Mouse (Mus musculus): Measurements from ENCODE around the gene Wdr73. TPM values are rescaled to one million over a fixed set of nuclear protein-coding genes. Genes with fewer than 3 reads are reported as not detected.
"Not testable (repeated sequence)": the region's sequence is repeated elsewhere in the genome, so short reads cannot be mapped to it uniquely, and the experiment has no call there.

The Wdr73 gene
- 10 to 100 TPM in 1 of 2 experiments, 1 to 10 TPM in 1; 9.2 to 11.0 TPM for total RNA-seq (2021)

- peak; percentile 91 for DNase-seq
Observed at GRCm38 (mm10) chr7:80900944-80901501, at the start of gene Wdr73. Gene Wdr73, minus strand, starts transcription at chr7:80901269.

DNA sequence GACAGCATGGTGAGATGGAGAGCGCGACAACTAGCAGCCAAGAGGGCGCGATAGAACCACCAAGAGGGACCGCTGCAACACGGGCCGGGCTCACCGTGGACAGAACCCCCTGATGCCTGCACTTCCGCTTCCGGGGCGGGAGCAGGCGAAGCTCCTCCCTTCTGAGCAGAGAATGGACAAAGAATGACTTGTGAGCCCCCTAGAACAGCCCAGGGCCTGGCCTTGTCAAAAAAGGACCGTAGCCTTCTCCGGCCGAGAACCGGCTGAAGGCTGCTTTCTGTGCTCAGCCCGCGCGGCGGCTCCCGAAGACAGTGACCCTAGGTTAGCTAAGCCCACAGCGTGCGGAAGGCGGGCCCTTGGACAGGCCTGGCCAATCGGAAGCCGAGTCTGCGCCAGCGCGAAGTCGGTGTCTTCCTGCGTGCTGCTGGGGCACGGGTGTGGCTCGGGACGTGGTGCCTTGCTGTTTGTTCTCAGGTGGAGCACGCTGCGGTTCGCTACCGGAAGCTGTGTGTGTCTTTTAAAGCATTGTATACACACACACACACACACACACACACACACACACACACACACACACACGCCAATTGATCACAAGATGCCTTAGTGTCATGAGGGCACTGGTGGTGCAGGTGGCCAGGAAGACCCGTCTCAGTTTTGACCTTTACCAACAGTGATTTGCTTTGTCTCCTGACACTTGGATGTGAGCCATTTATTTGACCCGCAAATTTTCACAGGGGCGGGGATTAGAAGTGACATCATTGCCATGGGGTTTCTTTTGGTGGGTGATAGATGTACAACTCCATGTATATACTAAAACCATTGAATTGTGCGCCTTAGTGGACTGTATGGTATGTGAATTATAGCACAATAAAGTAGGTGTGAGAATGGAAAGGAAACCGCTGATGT lies 46.6 kb upstream of the Wdr73 start, which contains the start of gene Sec11a:
TSS of gene Sec11a (minus strand) at position 336 of the 906 bp plus-strand sequence.
- peak; percentile 94 for DNase-seq

DNA sequence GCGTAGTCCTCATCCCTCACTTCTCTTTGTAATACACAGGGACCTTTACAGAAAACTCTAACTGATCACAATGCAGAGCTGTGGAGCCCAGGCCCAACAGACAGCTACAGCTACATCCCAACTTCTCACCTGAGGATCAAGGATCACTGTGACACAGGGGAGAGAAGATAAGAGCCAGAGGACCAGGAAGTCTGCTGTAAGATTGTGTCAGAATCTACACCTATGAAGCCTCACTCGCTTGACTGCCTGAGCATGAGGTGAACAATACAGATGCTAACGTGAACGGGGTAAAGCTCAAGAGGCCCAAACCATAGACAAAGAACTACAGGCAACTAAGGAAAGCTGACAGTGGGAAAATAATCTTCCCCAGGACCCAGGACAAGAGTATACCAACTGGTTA lies 38.7 kb upstream of the Wdr73 start:
- DNase-seq, result no peak

GRCm38 (mm10) chr7:80937304-80937666 lies 36.2 kb upstream of the Wdr73 start:
- not testable (repeated sequence) for DNase-seq

GRCm38 (mm10) chr7:80936617-80937303 lies 35.7 kb upstream of the Wdr73 start:
- DNase-seq, result not testable (repeated sequence)

GRCm38 (mm10) chr7:80935834-80936233 lies 34.8 kb upstream of the Wdr73 start:
- no peak for DNase-seq

GRCm38 (mm10) chr7:80932777-80933176 lies 31.7 kb upstream of the Wdr73 start:
- DNase-seq, result no peak

DNA sequence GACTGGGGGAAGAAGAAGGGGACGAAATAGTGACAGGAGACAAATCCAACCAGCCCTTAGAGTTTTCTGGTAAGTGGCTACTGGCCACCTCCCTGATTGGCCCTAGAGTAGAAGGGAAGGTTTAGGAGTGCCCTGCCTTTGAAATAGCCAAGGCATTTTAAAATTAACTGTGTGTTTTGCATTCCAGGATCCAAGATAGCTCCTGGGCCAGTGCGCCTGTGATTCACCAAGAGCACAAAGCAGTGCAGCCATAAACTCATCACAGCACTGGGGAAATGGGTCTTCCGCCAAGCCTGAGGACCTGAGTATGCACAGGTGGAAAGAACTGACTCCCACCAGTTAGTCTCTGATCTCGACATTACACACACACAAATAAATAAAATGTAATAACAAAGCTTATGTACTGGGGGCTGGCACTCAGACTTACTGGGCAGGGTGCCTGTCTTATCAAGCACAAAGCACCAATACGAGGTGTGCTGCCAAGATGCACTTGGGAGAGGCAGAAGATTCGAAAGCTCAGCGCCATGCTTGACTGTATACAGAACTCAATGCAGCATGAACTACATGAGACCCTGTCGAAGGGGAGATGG lies 30.6 kb upstream of the Wdr73 start:
- peak; percentile 48 for DNase-seq

GRCm38 (mm10) chr7:80923165-80923564 lies 22.1 kb upstream of the Wdr73 start:
- DNase-seq, result peak; percentile 35

DNA sequence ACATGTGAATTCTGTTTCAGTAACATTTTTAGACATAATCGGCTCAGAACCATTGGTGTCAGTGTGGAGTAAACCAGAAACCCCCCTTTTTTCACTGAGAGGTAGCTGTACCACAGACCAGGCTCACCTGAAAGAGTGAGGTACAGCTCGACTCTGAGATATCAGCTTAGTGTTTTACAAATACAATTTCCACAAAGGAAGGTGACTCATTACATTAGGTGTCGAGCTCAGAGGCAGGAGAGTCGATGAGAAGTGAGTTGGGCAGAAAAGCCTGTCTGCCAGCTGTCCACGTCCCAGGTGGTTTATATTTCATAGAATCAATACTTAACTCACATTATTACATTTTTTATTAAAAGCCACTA lies 18.6 kb upstream of the Wdr73 start:
- no peak for DNase-seq

GRCm38 (mm10) chr7:80918982-80919646 lies 18.0 kb upstream of the Wdr73 start:
- no peak for DNase-seq

- no peak for DNase-seq
Observed at GRCm38 (mm10) chr7:80917916-80918465, 16.9 kb upstream of the Wdr73 start.

DNA sequence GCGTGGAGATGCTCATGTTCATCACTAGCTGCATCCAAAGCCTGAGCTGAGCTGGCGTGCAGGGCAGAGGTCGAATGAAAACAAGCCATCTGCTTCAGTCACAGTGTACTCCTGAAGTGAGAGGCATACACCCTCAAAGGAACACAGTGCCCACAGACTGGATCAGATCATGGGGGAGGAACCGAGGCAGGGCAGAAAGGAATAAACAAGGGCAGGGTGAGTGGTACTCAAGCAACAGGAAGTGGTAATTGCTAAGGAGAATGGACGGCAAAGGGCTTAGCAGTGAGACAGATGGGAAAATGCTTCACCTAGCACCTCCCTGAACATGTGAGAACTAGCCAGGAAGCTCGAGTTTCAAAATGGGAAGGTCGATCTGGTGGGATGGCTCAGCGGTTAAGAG lies 11.4 kb upstream of the Wdr73 start:
- no peak for DNase-seq

DNA sequence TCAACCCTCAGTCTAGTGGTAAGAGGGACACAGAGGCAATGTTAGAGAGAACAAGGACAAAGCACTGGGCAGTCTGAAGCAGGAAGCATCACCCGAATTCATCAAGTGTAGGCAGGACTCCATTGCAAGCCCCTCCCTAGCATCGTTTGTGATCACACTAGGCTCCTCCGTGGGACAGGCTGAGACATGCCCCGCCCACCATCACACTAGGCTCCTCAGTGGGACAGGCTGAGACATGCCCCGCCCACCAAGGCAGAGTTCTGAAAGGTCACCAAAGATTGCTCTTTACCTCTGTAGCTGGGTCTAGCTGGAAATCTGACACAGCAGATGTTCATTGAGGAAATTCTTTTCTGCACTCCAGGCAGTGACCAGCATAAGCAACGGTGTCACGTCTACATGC lies 10.0 kb upstream of the Wdr73 start:
- DNase-seq, result no peak

DNA sequence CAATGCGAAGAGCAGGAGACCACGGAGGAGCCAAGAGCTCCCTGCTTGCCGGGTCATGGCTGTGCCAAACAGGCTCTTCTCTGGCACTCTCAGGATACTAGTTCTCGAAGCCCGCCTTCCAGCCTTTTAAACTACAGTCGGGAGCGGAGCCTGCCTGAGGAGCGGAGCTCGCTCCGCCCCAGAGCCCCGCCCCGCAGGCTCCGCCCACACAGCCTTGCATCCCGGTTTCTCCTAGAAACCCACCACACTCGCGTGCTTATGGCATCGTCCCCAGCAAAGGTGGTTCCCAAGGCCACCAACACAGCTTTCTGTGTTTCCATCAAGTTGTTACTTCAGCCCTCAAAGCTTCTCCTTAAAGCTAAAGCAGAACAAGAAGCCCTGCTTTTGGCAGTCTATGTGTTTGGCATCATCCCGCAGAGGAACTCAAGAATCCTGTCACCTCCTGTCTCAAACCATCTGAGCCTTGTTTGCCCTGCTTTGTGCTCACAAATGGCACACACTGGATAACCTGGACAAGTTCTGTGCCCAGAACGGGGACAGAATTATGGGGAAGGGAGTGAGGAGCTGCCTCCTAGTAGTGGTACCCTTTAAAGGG lies 3.9 kb upstream of the Wdr73 start, which contains the start of gene Nmb:
TSS of gene Nmb (minus strand) at position 156 of the 595 bp plus-strand sequence.
- peak; percentile 79 for DNase-seq

DNA sequence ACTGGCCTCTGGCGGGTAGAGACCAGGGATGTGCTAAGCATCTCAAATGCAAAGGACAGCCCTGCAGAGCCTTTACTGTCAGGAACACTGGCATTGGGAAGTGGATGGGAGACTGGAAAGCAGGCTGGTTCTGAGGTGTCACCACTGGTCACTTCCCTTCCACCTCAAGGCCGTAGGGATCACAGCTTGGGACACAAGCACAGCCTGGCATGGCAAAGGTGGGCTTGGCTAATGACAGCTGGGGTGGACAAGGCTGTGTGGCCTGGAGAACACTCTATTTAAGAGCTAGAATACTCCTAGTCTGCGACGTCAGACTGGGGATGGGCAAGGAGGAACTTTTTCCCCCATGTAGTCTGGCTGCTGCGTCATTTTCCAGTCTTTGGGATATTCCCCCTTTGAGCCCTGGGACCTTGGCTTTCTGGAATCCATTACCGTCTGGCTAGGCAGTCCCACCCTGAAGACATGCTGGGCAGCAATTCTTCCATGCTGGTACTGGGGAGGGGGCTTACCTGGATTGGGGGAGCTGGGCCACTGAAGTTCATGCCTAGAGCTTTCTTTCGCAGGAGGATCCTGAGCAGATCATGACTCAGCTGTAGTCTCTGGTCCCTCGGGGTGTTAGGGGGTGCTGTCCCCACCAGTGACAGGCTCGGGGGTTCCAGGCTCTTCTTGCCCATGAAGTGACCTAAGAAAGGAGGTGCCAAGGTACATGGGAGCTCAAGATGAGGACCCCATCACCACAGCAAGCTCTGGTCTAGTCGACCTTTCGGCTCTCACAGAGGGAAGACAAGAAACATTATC lies 2.8 kb upstream of the Wdr73 start:
- DNase-seq, result no peak

GRCm38 (mm10) chr7:80901541-80902274 lies 639 bp upstream of the Wdr73 start:
- DNase-seq, result no peak

DNA sequence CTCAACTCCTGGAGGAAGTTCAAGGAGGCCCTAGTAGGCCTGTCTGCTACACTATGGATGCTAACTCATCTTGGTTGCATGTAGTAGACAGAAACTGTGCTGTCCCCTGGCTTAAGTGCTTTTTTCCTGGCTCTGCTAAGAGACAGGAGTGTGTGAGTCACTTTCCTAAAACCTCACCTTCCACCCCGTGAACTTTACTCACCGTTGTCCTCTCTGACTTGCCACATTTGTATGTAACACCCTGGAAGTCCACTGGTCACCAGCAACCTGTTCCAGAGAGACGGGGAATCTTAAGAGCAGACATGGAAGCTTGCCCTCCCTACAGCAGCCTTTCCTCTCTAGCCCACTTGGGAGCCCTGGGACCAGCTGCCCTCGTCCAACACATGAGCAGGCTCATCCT lies 3.3 kb downstream of the Wdr73 start:
- no peak for DNase-seq

DNA sequence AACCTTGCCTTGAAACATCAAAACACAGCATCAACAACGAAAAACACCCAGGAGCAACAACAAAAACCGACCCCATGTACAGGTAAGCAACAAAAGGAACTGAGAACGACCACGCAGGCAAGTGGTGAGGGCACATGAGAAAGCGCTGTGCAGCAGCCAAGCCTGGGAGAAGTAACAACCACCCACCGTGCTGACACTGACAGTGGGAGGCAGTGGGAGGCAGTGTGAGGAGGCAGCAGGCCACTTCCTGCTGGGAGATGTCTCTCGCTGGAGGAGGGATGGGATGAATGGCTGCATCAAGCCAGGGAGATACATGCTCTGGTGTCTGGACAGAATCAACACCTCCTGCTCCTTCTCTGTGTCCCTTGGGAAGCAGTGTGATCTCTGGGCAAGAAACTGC lies 3.9 kb downstream of the Wdr73 start:
- no peak for DNase-seq
